Mouse (Mus musculus): Measurements from ENCODE around the gene Slc5a2. TPM values are rescaled to one million over a fixed set of nuclear protein-coding genes. Genes with fewer than 3 reads are reported as not detected.
A peak's percentile ranks its signal among the peaks of the same experiment; 100 is the strongest.

Gene Slc5a2
- polyA plus RNA-seq, 1 experiment from 2014 or later: 0.23 TPM

DNA sequence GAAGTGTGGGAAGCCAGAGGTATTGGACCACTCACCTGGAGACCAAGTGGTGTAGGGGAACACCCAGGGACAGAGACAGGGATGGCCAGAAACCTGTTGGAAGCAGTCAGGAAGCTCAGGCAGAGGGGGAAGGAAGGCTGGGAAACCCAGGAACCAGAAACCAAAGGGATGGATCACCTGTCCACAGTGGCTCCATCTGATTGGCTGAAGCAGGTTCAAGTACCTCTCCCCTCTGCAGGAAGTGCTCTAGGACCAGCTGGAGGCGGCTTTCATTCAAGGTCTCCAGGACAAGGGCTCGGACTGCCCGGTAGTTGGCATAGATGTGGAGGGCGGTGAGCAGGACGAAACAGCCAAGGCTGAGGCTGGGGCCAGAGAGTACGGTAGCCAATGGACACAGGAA is 10.6 kb downstream of the Slc5a2 start:
- Histone ChIP-seq H3K9ac (replicated peaks; ENCODE audit: low read depth) (no peak overlapping the region), H3K27me3 (replicated peaks; ENCODE audit: insufficient read depth, low read length) (no peaks in the 10 kb centered on the region), H3K27ac (ENCODE audit: low read length) (no peak overlapping the region), H3K4me1 (ENCODE audit: insufficient read depth, low read depth, low read length) (peaks cover 3% of the 10 kb centered on the region; the same call in 1 of the 2 replicates), H3K4me3 (ENCODE audit: low read depth, low read length) (no peak overlapping the region), H3K9me3 (ENCODE audit: low read length) (no peaks in the 10 kb centered on the region), H3K36me3 (ENCODE audit: insufficient read depth, low read length) (peaks cover 42% of the 10 kb centered on the region), H3K4me2 (replicated peaks; ENCODE audit: low read depth, low read length) (no peak overlapping the region)
- TF ChIP-seq EP300 (IDR thresholded peaks at IDR 0.05): no peak
- TF ChIP-seq CTCF (IDR thresholded peaks at IDR 0.05): no peak
- 92% methylated on average over 6 of the region's 6 CpGs for WGBS
- no peak for ATAC-seq
- no peak for DNase-seq (ENCODE audit: low spot score)

DNA sequence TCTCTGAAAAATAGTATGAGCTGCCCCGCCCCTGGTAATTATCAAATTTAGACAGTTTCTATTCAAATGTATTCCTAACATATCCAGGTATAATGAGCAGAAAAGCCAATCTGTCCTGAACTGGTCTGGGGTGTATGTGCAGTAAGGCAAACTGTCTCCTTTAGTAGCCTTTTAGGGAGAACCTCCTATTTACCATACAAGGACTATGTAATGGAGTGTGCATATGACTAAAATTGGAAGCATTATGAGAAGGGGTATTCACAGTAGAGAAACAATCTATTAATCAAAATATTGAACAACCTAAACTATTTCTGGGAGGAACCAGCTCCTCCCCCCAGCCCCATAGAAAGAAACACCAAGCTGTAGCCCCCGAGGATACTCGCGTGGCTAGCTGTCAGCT is 14.3 kb downstream of the Slc5a2 start:
- no peak overlapping the region for H3K27ac ChIP-seq (ENCODE audit: low read length)
- DNase-seq (ENCODE audit: low spot score) (no peak), ATAC-seq (no peak)
- WGBS: 95% methylated on average over 4 of the region's 4 CpGs
- no peaks in the 10 kb centered on the region for H3K9me3 ChIP-seq (ENCODE audit: low read length)
- H3K9ac ChIP-seq (replicated peaks; ENCODE audit: low read depth): no peak overlapping the region
- H3K36me3 ChIP-seq (ENCODE audit: insufficient read depth, low read length): peaks cover 24% of the 10 kb centered on the region; the same call in 1 of the 2 replicates
- peaks cover 3% of the 10 kb centered on the region; the same call in 1 of the 2 replicates for H3K4me1 ChIP-seq (ENCODE audit: insufficient read depth, low read depth, low read length)
- H3K27me3 ChIP-seq (replicated peaks; ENCODE audit: insufficient read depth, low read length): no peaks in the 10 kb centered on the region
- no peak overlapping the region for H3K4me2 ChIP-seq (replicated peaks; ENCODE audit: low read depth, low read length)
- no peak overlapping the region for H3K4me3 ChIP-seq (ENCODE audit: low read depth, low read length)
- TF ChIP-seq CTCF (IDR thresholded peaks at IDR 0.05) (no peak), EP300 (IDR thresholded peaks at IDR 0.05) (no peak)

DNA sequence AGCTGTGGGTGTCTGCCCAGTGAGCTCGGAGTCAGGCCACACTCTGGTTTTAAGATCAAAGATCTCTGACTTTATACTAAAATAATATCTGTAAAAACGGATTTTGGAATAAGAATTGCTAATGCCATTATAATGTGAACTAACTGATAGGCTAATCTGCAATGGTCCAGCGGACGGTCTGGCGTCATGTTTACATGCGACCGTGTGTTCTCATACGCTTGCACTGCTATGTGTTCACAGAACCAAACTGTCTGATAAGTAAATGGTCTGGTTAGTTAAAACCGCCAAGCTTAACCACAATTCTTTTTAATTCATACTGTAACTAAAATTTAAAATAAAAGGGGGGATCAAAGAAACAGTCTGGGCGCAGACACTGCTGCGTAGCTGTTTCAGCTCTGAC is 16.3 kb downstream of the Slc5a2 start:
- no peak for TF ChIP-seq EP300 (IDR thresholded peaks at IDR 0.05)
- TF ChIP-seq CTCF (IDR thresholded peaks at IDR 0.05): no peak
- Histone ChIP-seq H3K36me3 (ENCODE audit: insufficient read depth, low read length) (peaks cover 15% of the 10 kb centered on the region; the same call in 1 of the 2 replicates), H3K27ac (ENCODE audit: low read length) (no peak overlapping the region), H3K4me1 (ENCODE audit: insufficient read depth, low read depth, low read length) (peaks cover 3% of the 10 kb centered on the region; the same call in 1 of the 2 replicates), H3K4me2 (replicated peaks; ENCODE audit: low read depth, low read length) (no peak overlapping the region), H3K9me3 (ENCODE audit: low read length) (no peaks in the 10 kb centered on the region), H3K4me3 (ENCODE audit: low read depth, low read length) (no peak overlapping the region), H3K27me3 (replicated peaks; ENCODE audit: insufficient read depth, low read length) (no peaks in the 10 kb centered on the region), H3K9ac (replicated peaks; ENCODE audit: low read depth) (no peak overlapping the region)
- no peak for DNase-seq (ENCODE audit: low spot score)
- 86% methylated on average over 11 of the region's 11 CpGs for WGBS
- ATAC-seq: no peak

DNA sequence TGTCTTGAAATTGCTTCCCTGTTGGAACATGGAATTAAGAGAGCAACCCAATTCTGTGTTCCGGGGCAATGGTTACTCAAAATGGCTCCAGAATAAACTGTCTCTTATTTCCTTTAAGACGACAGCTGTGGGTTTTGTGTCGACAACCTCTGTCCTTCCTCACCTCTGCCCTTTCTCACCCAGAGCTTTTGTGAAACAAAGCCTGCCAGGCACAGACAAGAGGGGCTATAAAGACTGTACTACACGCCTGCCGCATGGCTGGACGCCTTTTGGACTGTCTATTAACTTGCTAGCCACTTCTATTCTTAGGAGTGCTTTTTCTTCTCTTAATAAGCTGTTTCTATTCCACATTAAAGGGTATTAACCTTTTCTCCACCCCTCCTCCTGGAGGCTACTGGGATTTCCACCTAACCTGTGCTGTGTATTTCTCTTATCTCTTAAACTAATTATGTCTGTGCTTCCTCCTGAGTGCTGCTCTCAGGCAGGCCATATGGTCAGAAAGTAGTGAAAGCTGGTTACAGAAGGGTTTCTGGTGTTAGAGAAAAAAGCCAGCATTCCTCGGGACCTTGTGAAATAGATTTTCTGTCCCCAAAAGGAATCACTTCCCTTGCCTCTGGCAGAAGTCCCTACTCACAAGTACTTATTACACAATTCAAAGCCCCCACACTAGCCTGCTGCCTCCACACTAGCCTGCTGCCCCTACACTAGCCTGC is 17.2 kb downstream of the Slc5a2 start:
- no peaks in the 10 kb centered on the region for H3K27me3 ChIP-seq (replicated peaks; ENCODE audit: insufficient read depth, low read length)
- 39% methylated on average over 7 of the region's 7 CpGs for WGBS
- peak; percentile 93 for DNase-seq (ENCODE audit: low spot score)

DNA sequence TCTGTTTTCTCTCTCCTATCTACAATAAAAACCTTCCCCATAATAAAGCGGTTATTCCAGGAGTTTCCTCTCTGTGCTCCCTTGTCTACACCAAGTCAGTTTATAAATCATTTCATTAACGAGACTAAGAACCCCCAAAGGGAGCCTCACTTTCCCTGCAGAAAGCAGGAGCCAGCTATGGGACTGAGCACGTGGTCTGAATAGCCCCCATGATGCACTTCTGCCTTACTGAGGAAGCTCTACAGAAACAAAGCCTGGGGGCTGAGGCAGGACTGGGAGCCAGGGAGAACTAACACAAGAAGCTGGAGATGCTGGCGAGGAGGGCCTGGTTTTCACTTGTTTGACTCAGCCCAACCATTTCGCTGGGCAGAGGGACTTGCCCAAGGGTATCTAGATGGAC is 18.6 kb downstream of the Slc5a2 start:
- DNase-seq (ENCODE audit: low spot score) (no peak), ATAC-seq (no peak)
- TF ChIP-seq EP300 (IDR thresholded peaks at IDR 0.05) (no peak), CTCF (IDR thresholded peaks at IDR 0.05) (no peak)
- Histone ChIP-seq H3K9me3 (ENCODE audit: low read length) (no peaks in the 10 kb centered on the region), H3K4me3 (ENCODE audit: low read depth, low read length) (no peak overlapping the region), H3K9ac (replicated peaks; ENCODE audit: low read depth) (no peak overlapping the region), H3K27ac (ENCODE audit: low read length) (no peak overlapping the region), H3K4me1 (ENCODE audit: insufficient read depth, low read depth, low read length) (no peaks in the 10 kb centered on the region), H3K27me3 (replicated peaks; ENCODE audit: insufficient read depth, low read length) (no peaks in the 10 kb centered on the region), H3K4me2 (replicated peaks; ENCODE audit: low read depth, low read length) (no peak overlapping the region), H3K36me3 (ENCODE audit: insufficient read depth, low read length) (peaks cover 8% of the 10 kb centered on the region; the same call in 1 of the 2 replicates)
- 57% methylated on average over 5 of the region's 5 CpGs for WGBS

More for the DNA sequence above, 17.2 kb downstream of the Slc5a2 start:
- Histone ChIP-seq H3K36me3 (ENCODE audit: insufficient read depth, low read length) (peaks cover 13% of the 10 kb centered on the region; the same call in 1 of the 2 replicates), H3K4me1 (ENCODE audit: insufficient read depth, low read depth, low read length) (peaks cover 3% of the 10 kb centered on the region; the same call in 1 of the 2 replicates), H3K9ac (replicated peaks; ENCODE audit: low read depth) (0 out of 2 replicates have a peak overlapping the region, but pooled peaks have one; percentile 6), H3K4me2 (replicated peaks; ENCODE audit: low read depth, low read length) (no peak overlapping the region), H3K9me3 (ENCODE audit: low read length) (no peaks in the 10 kb centered on the region), H3K4me3 (ENCODE audit: low read depth, low read length) (no peak overlapping the region), H3K27ac (ENCODE audit: low read length) (peak overlapping the region; percentile 60)
- peak; percentile 74 for ATAC-seq
- TF ChIP-seq EP300 (IDR thresholded peaks at IDR 0.05) (0 out of 2 replicates have a peak, but pooled peaks have one; percentile 15), CTCF (IDR thresholded peaks at IDR 0.05) (no peak; the same call in 1 of the 2 replicates)

DNA sequence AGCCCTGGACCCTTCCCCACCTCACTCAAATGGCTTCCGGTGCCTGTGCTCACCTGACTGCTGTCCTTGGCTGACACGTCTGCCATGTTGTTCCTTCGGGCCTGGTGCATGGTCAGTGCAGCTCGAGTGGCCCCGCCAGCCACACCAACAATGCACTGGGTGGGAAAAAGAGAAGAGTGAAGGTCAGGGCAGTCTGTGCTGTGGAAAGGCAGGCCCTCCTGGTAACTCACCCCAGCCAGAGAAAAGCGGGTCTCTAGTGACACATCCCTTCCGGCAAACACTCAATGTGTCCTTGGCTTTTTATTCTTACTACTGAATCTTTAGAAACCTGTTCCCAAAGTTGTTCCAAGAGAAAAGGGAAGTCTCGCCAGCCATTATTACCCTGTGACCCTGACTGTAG is 19.6 kb downstream of the Slc5a2 start:
- 89% methylated on average over 8 of the region's 8 CpGs for WGBS
- H3K4me2 ChIP-seq (replicated peaks; ENCODE audit: low read depth, low read length): no peak overlapping the region
- DNase-seq (ENCODE audit: low spot score): no peak
- peaks cover 3% of the 10 kb centered on the region; the same call in 1 of the 2 replicates for H3K36me3 ChIP-seq (ENCODE audit: insufficient read depth, low read length)
- no peak for ATAC-seq
- no peak for TF ChIP-seq EP300 (IDR thresholded peaks at IDR 0.05)
- no peak for TF ChIP-seq CTCF (IDR thresholded peaks at IDR 0.05)
- no peak overlapping the region for H3K4me3 ChIP-seq (ENCODE audit: low read depth, low read length)
- no peaks in the 10 kb centered on the region for H3K9me3 ChIP-seq (ENCODE audit: low read length)
- H3K27me3 ChIP-seq (replicated peaks; ENCODE audit: insufficient read depth, low read length): no peaks in the 10 kb centered on the region
- H3K27ac ChIP-seq (ENCODE audit: low read length): no peak overlapping the region
- no peaks in the 10 kb centered on the region for H3K4me1 ChIP-seq (ENCODE audit: insufficient read depth, low read depth, low read length)
- no peak overlapping the region for H3K9ac ChIP-seq (replicated peaks; ENCODE audit: low read depth)
